Mouse (Mus musculus): ENCODE results near the gene Hist1h2ai.

DNA sequence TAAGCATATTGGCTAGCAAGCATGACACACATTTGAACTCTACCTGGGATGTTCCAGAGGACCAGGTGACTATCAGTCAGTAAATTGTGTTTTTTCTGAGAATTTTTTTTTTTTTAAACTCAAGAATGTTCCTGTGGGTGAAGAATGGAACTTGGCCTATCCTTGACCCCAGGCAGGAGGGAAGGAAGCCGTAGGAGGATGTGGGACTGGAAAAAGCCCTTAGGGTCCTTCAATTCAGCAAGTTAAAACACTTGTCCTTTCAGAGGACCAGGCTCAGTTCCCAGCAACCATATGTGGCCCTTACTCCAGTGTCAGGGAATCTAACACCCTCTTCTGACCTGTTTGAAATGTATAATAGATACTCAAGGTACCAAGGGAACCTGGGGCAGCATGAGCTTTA lies 13.3 kb downstream of the Hist1h2ai start:
- no peak for TF ChIP-seq POLR2A (IDR thresholded peaks at IDR 0.05; ENCODE audit: control insufficient read depth in 1 of 2, insufficient read depth in 1 of 2, low read depth in 1 of 2, low read length in 2 of 2, poor library complexity in 1 of 2)
- TF ChIP-seq TAL1 (IDR thresholded peaks at IDR 0.05; ENCODE audit: low read length) = no peak
- no peak for TF ChIP-seq MXI1 (IDR thresholded peaks at IDR 0.05; ENCODE audit: low read depth, low read length)
- no peak for TF ChIP-seq USF2 (IDR thresholded peaks at IDR 0.05; ENCODE audit: borderline replicate concordance in 1 of 2, insufficient read depth in 1 of 2, low read depth in 1 of 2, low read length in 2 of 2)
